Mouse (Mus musculus): ENCODE measurements around the gene 1700016D06Rik. TPM values are rescaled to one million over a fixed set of nuclear protein-coding genes. Genes with fewer than 3 reads are reported as not detected.

The 1700016D06Rik gene
- total and polyA plus RNA-seq, 3 experiments, result not detected

- Histone ChIP-seq H3K79me2 (ENCODE audit: control insufficient read depth, insufficient read depth, low read length, poor library complexity) (no peaks in the 10 kb centered on the region), H3K36me3 (ENCODE audit: control insufficient read depth in 1 of 2, insufficient read depth in 2 of 2, low read length in 2 of 2) (no peaks in the 10 kb centered on the region), H3K27me3 (ENCODE audit: control insufficient read depth in 1 of 2, insufficient read depth in 2 of 2, low read length in 2 of 2) (peaks cover 0 to 3% of the 10 kb centered on the region in 2 experiments; a peak in 1 of 4 replicates), H3K4me3 (ENCODE audit: control insufficient read depth in 1 of 2, insufficient read depth in 1 of 2, low read depth in 2 of 2, low read length in 2 of 2) (no peak overlapping the region), H3K27ac (ENCODE audit: control insufficient read depth, low read depth, low read length) (no peak overlapping the region), H3K4me1 (ENCODE audit: control insufficient read depth in 1 of 2, insufficient read depth in 2 of 2, low read length in 2 of 2) (peaks cover 0 to 2% of the 10 kb centered on the region in 2 experiments; a peak in 1 of 4 replicates), H3K9me3 (replicated peaks; ENCODE audit: insufficient read depth, low read length) (no peaks in the 10 kb centered on the region), H3K9ac (ENCODE audit: control insufficient read depth, low read depth, low read length, poor library complexity, severe bottlenecking) (no peak overlapping the region)
- no peak for TF ChIP-seq POLR2A (IDR thresholded peaks at IDR 0.05; ENCODE audit: control insufficient read depth in 1 of 2, insufficient read depth in 1 of 2, low read depth in 1 of 2, low read length in 2 of 2, poor library complexity in 1 of 2)
- no peak for TF ChIP-seq EP300 (IDR thresholded peaks at IDR 0.05; ENCODE audit: low read depth in 1 of 2, low read length in 2 of 2)
- no peak for TF ChIP-seq POLR2AphosphoS5 (IDR thresholded peaks at IDR 0.05; ENCODE audit: borderline replicate concordance, low read depth, low read length)
- TF ChIP-seq TBP (IDR thresholded peaks at IDR 0.05; ENCODE audit: low read depth, low read length), result no peak
- TF ChIP-seq USF2 (IDR thresholded peaks at IDR 0.05; ENCODE audit: borderline replicate concordance in 1 of 2, insufficient read depth in 1 of 2, low read depth in 1 of 2, low read length in 2 of 2), result no peak
- no peak for TF ChIP-seq NRF1 (IDR thresholded peaks at IDR 0.05; ENCODE audit: insufficient read depth, low read depth, low read length, poor library complexity, severe bottlenecking)
- no peak for TF ChIP-seq POLR2AphosphoS2 (IDR thresholded peaks at IDR 0.05; ENCODE audit: low read length)
- no peak for TF ChIP-seq SIN3A (IDR thresholded peaks at IDR 0.05; ENCODE audit: low read length)
- DNase-seq (ENCODE audit: low read depth, low spot score), result no peak
These were observed 4.0 kb upstream of the 1700016D06Rik start for GRCm38 (mm10) chr8:11704716-11705420.

DNA sequence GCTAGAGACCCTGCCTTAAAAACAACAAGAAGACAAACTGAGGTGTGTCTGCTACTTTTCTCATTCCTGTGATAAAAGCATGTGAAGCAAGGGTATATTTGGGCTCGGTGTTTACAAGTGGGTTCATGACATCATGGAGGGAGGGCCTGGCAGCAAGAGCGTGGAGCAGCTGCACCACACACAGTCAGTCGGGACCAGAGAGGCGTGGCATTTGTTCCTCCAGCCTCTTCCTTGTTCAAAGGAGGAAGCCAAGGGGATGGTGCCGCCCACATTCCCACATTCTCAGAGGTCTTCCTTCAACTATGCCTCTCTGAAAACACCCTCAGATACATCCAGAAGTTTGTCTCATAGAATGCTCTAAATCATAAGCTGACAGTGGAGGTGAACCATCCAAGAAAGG is 2.9 kb upstream of the 1700016D06Rik start:
- no peaks in the 10 kb centered on the region; a peak in 1 of 4 replicates for H3K27me3 ChIP-seq (ENCODE audit: control insufficient read depth in 1 of 2, insufficient read depth in 2 of 2, low read length in 2 of 2)
- no peak overlapping the region for H3K4me3 ChIP-seq (ENCODE audit: control insufficient read depth in 1 of 2, insufficient read depth in 1 of 2, low read depth in 2 of 2, low read length in 2 of 2)
- no peaks in the 10 kb centered on the region for H3K9me3 ChIP-seq (replicated peaks; ENCODE audit: insufficient read depth, low read length)
- no peaks in the 10 kb centered on the region for H3K36me3 ChIP-seq (ENCODE audit: control insufficient read depth in 1 of 2, insufficient read depth in 2 of 2, low read length in 2 of 2)
- TF ChIP-seq NELFE (IDR thresholded peaks at IDR 0.05; ENCODE audit: low read depth, low read length) (no peak), SMC3 (IDR thresholded peaks at IDR 0.05; ENCODE audit: low read depth, low read length) (no peak), ZKSCAN1 (IDR thresholded peaks at IDR 0.05; ENCODE audit: low read depth, low read length) (no peak), MYB (IDR thresholded peaks at IDR 0.05; ENCODE audit: low read depth, low read length) (no peak), TCF12 (IDR thresholded peaks at IDR 0.05; ENCODE audit: low read depth, low read length) (no peak), NRF1 (IDR thresholded peaks at IDR 0.05; ENCODE audit: insufficient read depth, low read depth, low read length, poor library complexity, severe bottlenecking) (no peak), USF2 (IDR thresholded peaks at IDR 0.05; ENCODE audit: borderline replicate concordance in 1 of 2, insufficient read depth in 1 of 2, low read depth in 1 of 2, low read length in 2 of 2) (no peak), ZMIZ1 (IDR thresholded peaks at IDR 0.05; ENCODE audit: low read depth, low read length) (no peak), RAD21 (IDR thresholded peaks at IDR 0.05; ENCODE audit: low read depth, low read length) (no peak), KAT2A (conservative IDR thresholded peaks at IDR 0.05; ENCODE audit: low read depth, low read length) (no peak)
- DNase-seq (ENCODE audit: low read depth, low spot score), result no peak
- no peaks in the 10 kb centered on the region for H3K79me2 ChIP-seq (ENCODE audit: control insufficient read depth, insufficient read depth, low read length, poor library complexity)
- H3K9ac ChIP-seq (ENCODE audit: control insufficient read depth, low read depth, low read length, poor library complexity, severe bottlenecking), result no peak overlapping the region
- H3K27ac ChIP-seq (ENCODE audit: control insufficient read depth, low read depth, low read length), result no peak overlapping the region
- H3K4me1 ChIP-seq (ENCODE audit: control insufficient read depth in 1 of 2, insufficient read depth in 2 of 2, low read length in 2 of 2), result peaks cover 0 to 2% of the 10 kb centered on the region in 2 experiments; a peak in 1 of 4 replicates

Measured in MEL (cell line).